Mouse (Mus musculus): Measurements from ENCODE around the gene Dcaf15.

The Dcaf15 gene

GRCm38 (mm10) chr8:84066291-84066930, 38.2 kb downstream of the Dcaf15 start, which contains the start of gene Rfx1:
Rfx1 (plus strand) TSS chr8:84066834.
- DNase-seq (ENCODE audit: low spot score in 2 of 2) = peak; percentile 99

GRCm38 (mm10) chr8:84065457-84066072, 39.0 kb downstream of the Dcaf15 start:
- no peak for DNase-seq (ENCODE audit: low spot score in 2 of 2)

GRCm38 (mm10) chr8:84065037-84065436, 39.5 kb downstream of the Dcaf15 start, which contains the start of gene Gm10643:
Gm10643 (minus strand) TSS chr8:84065137.
- DNase-seq (ENCODE audit: low spot score in 2 of 2) = no peak

GRCm38 (mm10) chr8:84063861-84064610, 40.5 kb downstream of the Dcaf15 start:
- peak; percentile 77 to 82 for DNase-seq (ENCODE audit: low spot score in 2 of 2)

- no peak for DNase-seq (ENCODE audit: low spot score in 2 of 2)
These were observed 44.3 kb downstream of the Dcaf15 start for GRCm38 (mm10) chr8:84060245-84060644.

- no peak for DNase-seq (ENCODE audit: low spot score in 2 of 2)
These were observed 45.3 kb downstream of the Dcaf15 start for GRCm38 (mm10) chr8:84059226-84059625.

GRCm38 (mm10) chr8:84057827-84058226, 46.7 kb downstream of the Dcaf15 start:
- DNase-seq (ENCODE audit: low spot score in 2 of 2) = no peak

- no peak for DNase-seq (ENCODE audit: low spot score in 2 of 2)
These were observed 51.3 kb downstream of the Dcaf15 start for GRCm38 (mm10) chr8:84053229-84053628.

GRCm38 (mm10) chr8:84052746-84053145, 51.8 kb downstream of the Dcaf15 start:
- DNase-seq (ENCODE audit: low spot score in 2 of 2) = no peak

- DNase-seq (ENCODE audit: low spot score in 2 of 2) = no peak
These were observed 56.4 kb downstream of the Dcaf15 start for GRCm38 (mm10) chr8:84048171-84048570.
